Mouse (Mus musculus): Measurements from ENCODE around the gene F11r. TPM values are rescaled to one million over a fixed set of nuclear protein-coding genes. Genes with fewer than 3 reads are reported as not detected.

F11r gene
- polyA plus RNA-seq, 1 experiment from 2014 or later, result 95.8 TPM

- TF ChIP-seq CTCF (IDR thresholded peaks at IDR 0.05; ENCODE audit: low read depth), result no peak
- TF ChIP-seq EP300 (optimal IDR thresholded peaks at IDR 0.05), result no peak
- H3K27ac ChIP-seq (replicated peaks), result peak overlapping the region; percentile 97
- H3K9ac ChIP-seq (ENCODE audit: low read length), result peak overlapping the region; percentile 78
- ATAC-seq (ENCODE audit: low FRiP score, low TSS enrichment) (peak; percentile 69), DNase-seq (ENCODE audit: low spot score) (peak; percentile 64)
- no peaks in the 10 kb centered on the region for H3K4me1 ChIP-seq (replicated peaks; ENCODE audit: control insufficient read depth, insufficient read depth)
- WGBS, result 1% methylated on average over 53 of the region's 53 CpGs
- peak overlapping the region; percentile 84 for H3K4me2 ChIP-seq (replicated peaks; ENCODE audit: low read depth)
- peak overlapping the region; percentile 65 for H3K4me3 ChIP-seq (ENCODE audit: low read depth, low read length)
- no peaks in the 10 kb centered on the region for H3K27me3 ChIP-seq (ENCODE audit: control insufficient read depth, insufficient read depth, low read length)
- no peaks in the 10 kb centered on the region for H3K36me3 ChIP-seq (ENCODE audit: control insufficient read depth, insufficient read depth, low read length)
- H3K9me3 ChIP-seq (ENCODE audit: control insufficient read depth, low read length), result no peaks in the 10 kb centered on the region
Observed at GRCm38 (mm10) chr1:171503592-171504291, 66.4 kb downstream of the F11r start.

- no peak for ATAC-seq (ENCODE audit: low FRiP score, low TSS enrichment)
- H3K27ac ChIP-seq (replicated peaks), result no peak overlapping the region
- no peak for DNase-seq (ENCODE audit: low spot score)
- WGBS, result 75% methylated on average over 4 of the region's 4 CpGs
- TF ChIP-seq EP300 (optimal IDR thresholded peaks at IDR 0.05), result no peak
- no peak for TF ChIP-seq CTCF (IDR thresholded peaks at IDR 0.05; ENCODE audit: low read depth)
- H3K36me3 ChIP-seq (ENCODE audit: control insufficient read depth, insufficient read depth, low read length), result no peaks in the 10 kb centered on the region
- no peaks in the 10 kb centered on the region for H3K9me3 ChIP-seq (ENCODE audit: control insufficient read depth, low read length)
- H3K27me3 ChIP-seq (ENCODE audit: control insufficient read depth, insufficient read depth, low read length), result no peaks in the 10 kb centered on the region
- H3K9ac ChIP-seq (ENCODE audit: low read length), result no peak overlapping the region
- no peaks in the 10 kb centered on the region for H3K4me1 ChIP-seq (replicated peaks; ENCODE audit: control insufficient read depth, insufficient read depth)
- no peak overlapping the region; the same call in 1 of the 2 replicates for H3K4me2 ChIP-seq (replicated peaks; ENCODE audit: low read depth)
- no peak overlapping the region for H3K4me3 ChIP-seq (ENCODE audit: low read depth, low read length)
Observed at GRCm38 (mm10) chr1:171504586-171504985, 67.3 kb downstream of the F11r start.

GRCm38 (mm10) chr1:171513234-171513633 is 75.9 kb downstream of the F11r start:
- Histone ChIP-seq H3K4me1 (replicated peaks; ENCODE audit: control insufficient read depth, insufficient read depth) (no peaks in the 10 kb centered on the region), H3K27me3 (ENCODE audit: control insufficient read depth, insufficient read depth, low read length) (no peaks in the 10 kb centered on the region), H3K27ac (replicated peaks) (no peak overlapping the region), H3K4me2 (replicated peaks; ENCODE audit: low read depth) (no peak overlapping the region), H3K9me3 (ENCODE audit: control insufficient read depth, low read length) (no peaks in the 10 kb centered on the region), H3K4me3 (ENCODE audit: low read depth, low read length) (no peak overlapping the region), H3K9ac (ENCODE audit: low read length) (no peak overlapping the region), H3K36me3 (ENCODE audit: control insufficient read depth, insufficient read depth, low read length) (no peaks in the 10 kb centered on the region)
- DNase-seq (ENCODE audit: low spot score), result no peak
- 84% methylated on average over 2 of the region's 2 CpGs for WGBS
- peak; percentile 46 for TF ChIP-seq CTCF (IDR thresholded peaks at IDR 0.05; ENCODE audit: low read depth)
- no peak for TF ChIP-seq EP300 (optimal IDR thresholded peaks at IDR 0.05)
- no peak for ATAC-seq (ENCODE audit: low FRiP score, low TSS enrichment)

GRCm38 (mm10) chr1:171513760-171514159 is 76.4 kb downstream of the F11r start:
- WGBS, result 64% methylated on average over 1 of the region's 1 CpGs
- Histone ChIP-seq H3K9me3 (ENCODE audit: control insufficient read depth, low read length) (no peaks in the 10 kb centered on the region), H3K4me3 (ENCODE audit: low read depth, low read length) (no peak overlapping the region), H3K9ac (ENCODE audit: low read length) (no peak overlapping the region), H3K4me2 (replicated peaks; ENCODE audit: low read depth) (no peak overlapping the region), H3K4me1 (replicated peaks; ENCODE audit: control insufficient read depth, insufficient read depth) (no peaks in the 10 kb centered on the region), H3K27ac (replicated peaks) (no peak overlapping the region), H3K36me3 (ENCODE audit: control insufficient read depth, insufficient read depth, low read length) (no peaks in the 10 kb centered on the region), H3K27me3 (ENCODE audit: control insufficient read depth, insufficient read depth, low read length) (no peaks in the 10 kb centered on the region)
- TF ChIP-seq EP300 (optimal IDR thresholded peaks at IDR 0.05), result no peak
- no peak for TF ChIP-seq CTCF (IDR thresholded peaks at IDR 0.05; ENCODE audit: low read depth)
- DNase-seq (ENCODE audit: low spot score), result no peak
- peak; percentile 78 for ATAC-seq (ENCODE audit: low FRiP score, low TSS enrichment)

Other genes starting within 250 kb of the F11r start
- gene Pcp4l1, start 241.3 kb upstream of the F11r start, polyA plus RNA-seq (2015; fragmentation: Nextera tagmentation; extraction: Ambion mirVana), result 42.2 and 44.5 TPM in 2 replicates
- 0.19 and 0.25 TPM in 2 replicates for gene Nr1i3, start 223.6 kb upstream of the F11r start, polyA plus RNA-seq (2015; fragmentation: Nextera tagmentation; extraction: Ambion mirVana)
- gene Tomm40l, start 215.0 kb upstream of the F11r start, polyA plus RNA-seq (2015; fragmentation: Nextera tagmentation; extraction: Ambion mirVana), result 19.6 and 20.5 TPM in 2 replicates
- gene Apoa2, start 212.5 kb upstream of the F11r start, polyA plus RNA-seq (2015; fragmentation: Nextera tagmentation; extraction: Ambion mirVana), result 26.3 and 49.4 TPM in 2 replicates
- gene Fcer1g, start 203.2 kb upstream of the F11r start, polyA plus RNA-seq (2015; fragmentation: Nextera tagmentation; extraction: Ambion mirVana), result 51.3 and 59.4 TPM in 2 replicates
- 3.5 and 3.9 TPM in 2 replicates for gene Adamts4, start 187.1 kb upstream of the F11r start, polyA plus RNA-seq (2015; fragmentation: Nextera tagmentation; extraction: Ambion mirVana)
- gene Ndufs2, start 186.1 kb upstream of the F11r start, polyA plus RNA-seq (2015; fragmentation: Nextera tagmentation; extraction: Ambion mirVana), result 210 and 218 TPM in 2 replicates
- 32.9 and 34.2 TPM in 2 replicates for gene B4galt3, start 167.2 kb upstream of the F11r start, polyA plus RNA-seq (2015; fragmentation: Nextera tagmentation; extraction: Ambion mirVana)
- 16.8 and 21.3 TPM in 2 replicates for gene Ppox, start 156.3 kb upstream of the F11r start, polyA plus RNA-seq (2015; fragmentation: Nextera tagmentation; extraction: Ambion mirVana)
- 25.0 and 26.4 TPM in 2 replicates for gene Usp21, start 149.5 kb upstream of the F11r start, polyA plus RNA-seq (2015; fragmentation: Nextera tagmentation; extraction: Ambion mirVana)
- 134 and 135 TPM in 2 replicates for gene Ufc1, start 142.5 kb upstream of the F11r start, polyA plus RNA-seq (2015; fragmentation: Nextera tagmentation; extraction: Ambion mirVana)
- 32.8 and 36.3 TPM in 2 replicates for gene Dedd, start 108.4 kb upstream of the F11r start, polyA plus RNA-seq (2015; fragmentation: Nextera tagmentation; extraction: Ambion mirVana)
- 41.7 and 41.8 TPM in 2 replicates for gene Nit1, start 91.9 kb upstream of the F11r start, polyA plus RNA-seq (2015; fragmentation: Nextera tagmentation; extraction: Ambion mirVana)
- gene Pfdn2, start 91.9 kb upstream of the F11r start, polyA plus RNA-seq (2015; fragmentation: Nextera tagmentation; extraction: Ambion mirVana), result 68.8 and 71.1 TPM in 2 replicates
- 0.86 and 1.2 TPM in 2 replicates for gene Klhdc9, start 76.7 kb upstream of the F11r start, polyA plus RNA-seq (2015; fragmentation: Nextera tagmentation; extraction: Ambion mirVana)
- gene Nectin4, start 67.4 kb upstream of the F11r start, polyA plus RNA-seq (2015; fragmentation: Nextera tagmentation; extraction: Ambion mirVana), result 45.5 and 48.2 TPM in 2 replicates
- 1.1 and 1.2 TPM in 2 replicates for gene Arhgap30, start 48.6 kb upstream of the F11r start, polyA plus RNA-seq (2015; fragmentation: Nextera tagmentation; extraction: Ambion mirVana)
- gene Usf1, start 26.2 kb upstream of the F11r start, polyA plus RNA-seq (2015; fragmentation: Nextera tagmentation; extraction: Ambion mirVana), result 39.1 and 41.6 TPM in 2 replicates
- 3.7 and 3.8 TPM in 2 replicates for gene Tstd1, start 18.7 kb upstream of the F11r start, polyA plus RNA-seq (2015; fragmentation: Nextera tagmentation; extraction: Ambion mirVana)
- 11.1 and 11.2 TPM in 2 replicates for gene Alyref2, start 65.9 kb downstream of the F11r start, polyA plus RNA-seq (2015; fragmentation: Nextera tagmentation; extraction: Ambion mirVana)
- 0.25 and 0.33 TPM in 2 replicates for gene Itln1, start 97.8 kb downstream of the F11r start, polyA plus RNA-seq (2015; fragmentation: Nextera tagmentation; extraction: Ambion mirVana)
- 0.21 and 0.33 TPM in 2 replicates for gene Cd244a, start 121.7 kb downstream of the F11r start, polyA plus RNA-seq (2015; fragmentation: Nextera tagmentation; extraction: Ambion mirVana)
- 0.13 and 0.18 TPM in 2 replicates for gene Ly9, start 169.9 kb downstream of the F11r start, polyA plus RNA-seq (2015; fragmentation: Nextera tagmentation; extraction: Ambion mirVana)
- 0.05 and 0.38 TPM in 2 replicates for gene Slamf7, start 215.5 kb downstream of the F11r start, polyA plus RNA-seq (2015; fragmentation: Nextera tagmentation; extraction: Ambion mirVana)
- 2.6 and 2.9 TPM in 2 replicates for gene Cd48, start 244.5 kb downstream of the F11r start, polyA plus RNA-seq (2015; fragmentation: Nextera tagmentation; extraction: Ambion mirVana)

All from stomach, postnatal 0 days (tissue).